Mouse (Mus musculus) testis, adult 2 months (tissue): ENCODE measurements around the gene Myo1h. TPM values are rescaled to one million over a fixed set of nuclear protein-coding genes. Genes with fewer than 3 reads are reported as not detected.

Experiments
- H3K27ac ChIP-seq: fragments of 200-500 bp; 2 replicates; pipeline ENCODE4 v1.5.1; 2012; ENCODE audit warnings: low read depth, low read length; ENCODE audit not compliant: control insufficient read depth, insufficient read depth
- H3K27me3 ChIP-seq: fragments of 200-500 bp; 2 replicates; pipeline ENCODE4 v1.6.1; 2012; ENCODE audit warnings: mild to moderate bottlenecking, low read length, moderate library complexity; ENCODE audit not compliant: control insufficient read depth, insufficient read depth
- H3K36me3 ChIP-seq: fragments of 200-500 bp; 2 replicates; pipeline ENCODE4 v1.6.1; 2012; ENCODE audit warnings: mild to moderate bottlenecking, low read length; ENCODE audit not compliant: control insufficient read depth, insufficient read depth
- H3K4me1 ChIP-seq: fragments of 200-500 bp; 2 replicates; pipeline ENCODE4 v1.6.1; 2012; ENCODE audit warnings: low read length; ENCODE audit not compliant: control insufficient read depth, insufficient read depth
- H3K4me3 ChIP-seq: fragments of 200-500 bp; 2 replicates; pipeline ENCODE4 v1.5.1; 2012; ENCODE audit warnings: low read depth, mild to moderate bottlenecking, low read length, moderate library complexity, mixed read lengths; ENCODE audit not compliant: control insufficient read depth
- CTCF ChIP-seq: fragments of 200-500 bp; IDR thresholded peaks from 2 replicates; pipeline ENCODE4 v1.5.1; 2012; ENCODE audit warnings: low read depth, mild to moderate bottlenecking, inconsistent platforms, low read length, moderate library complexity; ENCODE audit not compliant: control insufficient read depth, insufficient read depth, insufficient replicate concordance
- POLR2A ChIP-seq: fragments of 200-500 bp; IDR thresholded peaks from 2 replicates; pipeline ENCODE4 v1.6.1; 2012; ENCODE audit warnings: low read depth, mild to moderate bottlenecking, inconsistent platforms, low read length, moderate library complexity; ENCODE audit not compliant: control insufficient read depth
- polyA plus RNA-seq: library from polyadenylated mRNA; depleted of rRNA; stranded (reverse); fragments of >200 nt; gene quantifications from 2 replicates; pipeline ENCODE4 v1.2.3, GENCODE M21; 2012; rRNA removed

Gene Myo1h
- polyA plus RNA-seq, 1 experiment: 2.8 TPM

- H3K27me3 ChIP-seq: no peaks in the 10 kb centered on the region
- no peak overlapping the region for H3K27ac ChIP-seq
- no peak overlapping the region for H3K4me3 ChIP-seq
- TF ChIP-seq CTCF (no peak), POLR2A (no peak)
- no peaks in the 10 kb centered on the region; the same call in 1 of the 2 replicates for H3K36me3 ChIP-seq
- no peaks in the 10 kb centered on the region for H3K4me1 ChIP-seq
Measured at GRCm38 (mm10) chr5:114410429-114410828, 121.5 kb downstream of the Myo1h start.

GRCm38 (mm10) chr5:114412361-114412998 is 123.5 kb downstream of the Myo1h start:
- Histone ChIP-seq H3K4me3 (no peak overlapping the region), H3K27ac (no peak overlapping the region), H3K4me1 (no peaks in the 10 kb centered on the region), H3K27me3 (no peaks in the 10 kb centered on the region), H3K36me3 (no peaks in the 10 kb centered on the region; the same call in 1 of the 2 replicates)
- TF ChIP-seq POLR2A (no peak), CTCF (no peak)

- Histone ChIP-seq H3K36me3 (no peaks in the 10 kb centered on the region; the same call in 1 of the 2 replicates), H3K4me3 (no peak overlapping the region), H3K27me3 (no peaks in the 10 kb centered on the region), H3K27ac (no peak overlapping the region), H3K4me1 (no peaks in the 10 kb centered on the region)
- TF ChIP-seq POLR2A: no peak
- TF ChIP-seq CTCF: no peak
Measured at GRCm38 (mm10) chr5:114413067-114413735, 124.2 kb downstream of the Myo1h start.

Other genes starting within 250 kb of the Myo1h start
- gene Usp30, start 223.7 kb upstream of the Myo1h start, polyA plus RNA-seq: 71.5 and 85.1 TPM in 2 replicates
- gene Svop, start 197.6 kb upstream of the Myo1h start, polyA plus RNA-seq: 21.9 and 27.0 TPM in 2 replicates
- 2.2 and 3.1 TPM in 2 replicates for gene Alkbh2, start 160.9 kb upstream of the Myo1h start, polyA plus RNA-seq
- gene Ung, start 158.8 kb upstream of the Myo1h start, polyA plus RNA-seq: 8.2 and 9.4 TPM in 2 replicates
- gene Acacb, start 142.6 kb upstream of the Myo1h start, polyA plus RNA-seq: 3.0 and 4.6 TPM in 2 replicates
- 0.28 and 0.49 TPM in 2 replicates for gene Foxn4, start 15.4 kb upstream of the Myo1h start, polyA plus RNA-seq
- gene Kctd10, start 91.3 kb downstream of the Myo1h start, polyA plus RNA-seq: 48.4 and 54.6 TPM in 2 replicates
- 128 and 142 TPM in 2 replicates for gene Ube3b, start 91.4 kb downstream of the Myo1h start, polyA plus RNA-seq
- 2.5 and 2.9 TPM in 2 replicates for gene Mmab, start 154.9 kb downstream of the Myo1h start, polyA plus RNA-seq
- 10.2 and 13.2 TPM in 2 replicates for gene Mvk, start 155.1 kb downstream of the Myo1h start, polyA plus RNA-seq